Mouse (Mus musculus): ENCODE results near the gene Ppy.

Ppy gene

DNA sequence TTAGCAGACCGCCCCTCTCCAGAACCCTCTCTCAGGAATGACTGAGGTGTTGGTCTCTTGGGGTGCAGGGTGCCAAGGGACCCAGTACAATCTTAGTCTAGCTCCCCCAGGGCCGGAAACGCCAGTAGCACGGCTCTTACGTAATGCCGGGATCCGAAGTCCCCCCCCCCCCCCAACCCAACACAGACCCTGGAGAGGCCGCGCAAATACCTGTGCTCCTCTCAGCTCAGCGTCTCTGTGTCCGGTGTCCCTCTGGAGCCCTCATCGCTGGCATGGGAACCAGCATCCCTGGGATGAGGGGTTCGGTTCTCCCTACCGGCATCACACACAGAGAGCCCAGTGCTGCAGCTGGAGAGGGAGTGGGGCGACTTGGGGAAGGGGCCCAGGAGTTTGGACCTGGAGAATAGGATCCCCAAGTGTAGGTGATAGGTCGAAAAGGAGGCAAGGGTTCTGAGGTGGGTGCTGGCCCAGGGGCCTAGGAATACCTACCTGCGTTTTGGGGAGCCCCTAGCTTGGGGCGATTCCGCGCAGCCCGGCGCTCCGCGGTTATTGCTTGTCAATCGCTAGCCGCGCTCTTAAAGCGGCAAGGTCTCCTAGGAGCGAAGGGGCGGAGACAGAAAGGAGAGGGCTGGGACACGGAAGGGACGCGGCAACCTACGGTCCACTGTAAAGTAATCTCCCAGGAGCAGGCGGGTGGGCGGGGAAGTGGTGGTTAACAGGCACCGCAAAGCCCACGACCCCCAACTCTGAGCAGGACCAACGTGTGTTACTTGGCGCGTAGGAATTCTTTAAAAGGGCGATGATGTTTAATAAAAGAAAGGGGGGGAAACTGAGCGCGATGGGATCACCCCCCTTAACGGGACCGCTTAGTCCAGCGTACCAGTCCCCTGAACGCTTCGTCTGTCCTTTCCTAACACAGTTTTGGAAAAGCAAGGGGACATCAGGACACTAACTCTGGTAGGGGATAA is 12.9 kb downstream of the Ppy start, which contains the start of gene Mpp2:
Gene Mpp2 (minus strand): TSS at position 585 of the 968 bp plus-strand sequence.
- DNase-seq (ENCODE audit: low spot score): peak; percentile 78

DNA sequence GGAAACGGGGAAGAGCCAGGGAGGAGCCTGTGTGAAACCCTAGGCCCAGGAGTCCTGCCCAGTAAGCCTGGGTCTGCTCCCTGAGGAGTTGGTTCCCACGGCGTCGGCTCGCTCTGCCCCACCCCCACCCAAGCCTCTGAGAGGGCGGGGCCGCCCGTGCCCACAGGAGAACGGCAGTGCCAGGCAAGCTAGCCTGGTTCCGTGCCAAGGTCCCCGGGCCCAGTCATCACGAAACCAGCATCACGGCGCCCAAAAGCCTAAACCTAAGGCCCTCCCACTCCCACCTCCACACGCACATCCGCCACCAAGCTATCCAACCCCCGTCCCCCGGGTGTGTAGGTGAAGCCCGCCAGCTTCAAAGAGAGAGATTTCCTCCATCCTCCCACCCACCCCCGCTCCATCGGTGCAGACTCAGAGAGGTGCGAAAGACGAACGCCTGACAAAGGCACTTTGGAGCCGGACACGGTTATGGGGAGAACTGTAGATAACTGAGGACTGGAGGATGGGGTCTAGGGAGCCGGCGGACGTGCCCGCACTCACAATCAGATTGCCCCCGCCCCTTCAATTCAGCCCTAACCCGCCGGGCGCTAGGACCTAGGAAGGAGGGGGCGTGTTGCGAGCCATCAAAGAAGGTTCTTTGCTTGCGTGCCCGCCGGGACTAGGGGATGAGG is 13.9 kb downstream of the Ppy start:
- DNase-seq (ENCODE audit: low spot score): peak; percentile 73

DNA sequence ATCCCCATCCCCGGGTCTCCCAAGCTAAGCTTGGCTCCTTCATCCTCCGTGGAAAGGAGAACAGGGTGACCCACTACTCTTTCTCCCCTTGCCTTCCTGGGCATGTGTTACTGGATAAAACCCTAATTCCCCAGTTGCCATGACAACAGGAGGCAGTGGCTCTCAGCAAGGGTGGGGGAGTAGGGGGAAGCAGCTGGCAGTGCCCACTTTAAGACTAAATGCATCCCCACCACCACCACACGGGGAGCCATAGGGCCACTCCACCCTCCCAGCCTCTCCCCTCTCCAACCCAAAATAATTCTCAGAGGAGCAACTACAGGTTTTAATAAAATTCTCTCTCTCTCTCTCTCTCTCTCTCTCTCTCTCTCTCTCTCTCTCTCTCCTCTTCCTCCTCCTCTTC is 14.8 kb downstream of the Ppy start:
- no peak for DNase-seq (ENCODE audit: low spot score)

DNA sequence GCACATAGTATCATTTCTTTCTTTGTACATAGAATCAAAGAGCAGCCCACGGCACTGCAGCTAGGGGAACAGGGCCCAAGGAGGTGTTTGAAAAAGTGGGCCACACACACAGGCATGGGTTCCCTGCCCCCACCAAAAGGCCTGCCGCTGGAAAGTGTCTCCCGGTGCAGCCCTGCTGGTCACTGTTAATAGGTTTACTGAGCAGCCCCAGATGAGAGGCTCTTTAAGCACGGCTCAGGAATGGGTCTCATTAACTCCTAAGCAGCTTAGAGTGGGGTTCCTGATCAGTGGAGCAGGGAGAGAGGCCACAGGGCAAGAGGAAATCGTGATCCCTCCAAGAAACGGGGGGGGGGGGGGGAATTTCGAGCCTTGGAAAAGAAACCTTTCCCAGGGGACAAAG is 17.0 kb downstream of the Ppy start:
- no peak for DNase-seq (ENCODE audit: low spot score)

DNA sequence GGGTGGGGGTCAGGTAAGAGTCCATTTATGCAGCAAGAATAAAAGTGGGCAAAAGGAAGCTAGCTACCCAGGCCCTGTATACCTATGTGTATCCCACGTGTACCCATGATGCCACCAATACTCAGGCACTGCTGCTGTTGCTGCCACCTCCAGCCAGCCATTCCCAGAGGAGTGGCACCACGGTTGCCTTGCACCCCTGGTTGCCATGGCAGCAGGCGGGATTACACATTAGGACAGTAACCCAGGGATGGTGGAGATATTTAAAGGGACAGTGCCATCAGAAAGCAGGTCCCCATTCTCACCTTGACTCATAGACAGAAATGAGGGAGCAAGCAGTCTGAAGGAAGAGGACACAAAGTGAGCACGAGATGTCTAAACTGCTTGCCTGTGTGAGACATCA is 17.9 kb downstream of the Ppy start:
- DNase-seq (ENCODE audit: low spot score): no peak

DNA sequence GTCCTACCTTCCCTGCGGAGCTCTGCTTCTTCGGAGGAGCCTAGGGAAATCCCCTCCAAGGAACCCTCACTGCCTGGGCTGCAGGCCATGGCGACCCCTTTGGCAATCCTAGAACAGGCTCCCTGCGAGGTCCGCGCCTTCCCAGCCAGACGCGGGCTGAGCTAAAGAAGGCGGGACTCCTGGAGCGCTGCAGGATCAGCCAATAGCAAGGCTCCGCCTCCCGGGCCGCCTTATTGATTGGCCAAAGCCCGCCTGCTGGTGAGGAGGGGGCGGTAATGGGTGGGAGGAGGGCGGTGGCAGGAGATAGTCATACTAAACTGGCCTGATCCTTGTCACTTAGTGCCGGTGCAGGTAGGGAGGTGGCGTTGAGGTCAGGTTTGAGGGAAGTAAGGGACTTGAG is 18.8 kb downstream of the Ppy start:
- DNase-seq (ENCODE audit: low spot score): no peak

DNA sequence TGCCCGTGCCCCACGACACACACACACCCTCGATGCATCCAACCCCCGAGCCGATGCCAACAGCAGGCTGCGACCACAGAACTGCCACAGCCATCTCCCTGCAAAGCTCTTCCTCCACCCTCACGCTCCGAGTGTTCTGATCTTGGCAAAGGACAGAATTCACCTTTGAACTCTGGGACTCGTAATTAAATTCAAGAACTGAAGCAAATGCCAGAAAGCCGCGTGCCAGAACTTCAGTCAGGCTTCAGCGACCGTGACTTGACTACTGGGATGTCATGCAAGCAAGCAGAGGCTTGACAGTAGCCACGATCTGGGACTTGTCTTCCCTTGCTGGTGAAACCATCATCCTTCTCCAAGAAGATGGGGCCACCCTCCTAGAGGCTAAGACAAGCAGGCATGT is 27.4 kb downstream of the Ppy start:
- no peak for DNase-seq (ENCODE audit: low spot score)

DNA sequence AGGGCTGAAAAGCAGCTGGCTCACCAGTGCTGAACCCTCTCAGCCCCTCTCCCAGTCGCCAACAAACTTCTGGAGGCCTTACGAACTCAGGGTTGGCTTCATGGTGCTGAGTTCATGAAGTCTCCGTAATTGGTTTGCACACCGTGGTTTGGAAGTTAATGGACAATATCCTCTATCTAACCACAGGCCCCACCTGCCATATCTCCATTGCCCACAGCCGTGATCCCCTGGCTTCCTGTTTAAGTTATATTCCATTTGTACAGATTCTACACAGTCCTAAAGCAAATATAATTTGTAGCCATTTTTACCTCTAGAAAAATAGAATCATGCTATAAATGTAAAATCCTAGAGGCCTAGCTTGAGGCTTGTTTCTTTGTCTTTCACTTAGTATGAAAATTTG is 28.4 kb downstream of the Ppy start:
- DNase-seq (ENCODE audit: low spot score): no peak

DNA sequence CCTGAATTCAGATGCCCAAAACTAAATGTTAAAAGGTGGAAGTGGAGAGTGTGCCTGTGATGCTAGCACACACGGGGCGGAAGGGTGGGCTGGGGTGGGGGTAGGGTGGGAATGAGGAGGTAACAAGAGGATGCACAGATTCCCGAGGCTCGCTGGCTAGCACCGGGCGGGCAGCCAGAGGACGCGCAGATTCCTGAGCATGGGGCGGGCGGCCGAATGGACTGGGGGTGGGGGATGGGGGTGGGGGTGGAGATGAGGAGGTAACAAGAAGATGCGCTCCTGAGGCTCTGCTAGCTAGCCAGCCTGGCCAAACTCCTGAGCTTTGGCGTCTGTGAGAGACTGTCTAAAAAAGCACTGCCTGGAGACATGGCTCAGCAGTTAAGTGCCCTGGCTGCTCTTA is 30.7 kb downstream of the Ppy start:
- DNase-seq (ENCODE audit: low spot score): no peak

DNA sequence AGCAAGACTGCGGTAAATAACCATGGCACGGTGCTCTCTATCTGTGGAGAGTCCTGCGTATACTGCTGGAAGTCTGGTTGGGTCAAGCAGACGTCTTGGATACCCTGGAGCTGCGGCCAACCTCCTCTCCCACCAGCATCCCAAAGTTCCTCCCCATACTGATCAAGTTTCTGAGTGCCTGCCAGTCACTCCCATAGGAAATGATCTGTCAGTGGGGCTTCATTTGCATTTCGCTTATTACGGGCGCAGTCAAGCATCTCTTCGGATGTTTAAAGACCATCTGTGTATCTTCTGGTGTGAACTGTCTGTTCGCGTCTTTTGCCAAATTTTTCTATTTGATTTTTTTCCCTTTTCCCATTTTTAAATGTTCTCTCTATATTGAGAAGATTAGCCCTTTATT is 31.5 kb downstream of the Ppy start:
- DNase-seq (ENCODE audit: low spot score): no peak

DNA sequence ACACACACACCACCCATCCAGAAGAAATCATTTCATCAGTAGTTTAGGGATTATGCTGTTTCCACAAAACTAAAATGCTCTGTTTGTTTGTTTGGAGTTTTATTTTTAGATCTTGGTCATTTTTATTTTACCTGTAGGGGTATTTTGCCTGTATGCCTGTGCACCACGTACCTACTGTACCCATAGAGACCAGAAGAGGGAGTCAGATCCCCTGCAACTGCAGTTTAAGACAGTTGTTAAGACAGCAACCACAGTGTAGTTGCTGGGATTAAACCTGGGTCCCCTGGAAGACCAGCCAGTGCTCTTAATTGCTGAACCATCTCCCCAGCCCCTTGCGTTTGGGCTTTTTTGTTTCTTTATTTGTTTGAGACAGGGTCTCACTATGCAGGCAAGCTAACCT is 32.1 kb downstream of the Ppy start:
- DNase-seq (ENCODE audit: low spot score): no peak

DNA sequence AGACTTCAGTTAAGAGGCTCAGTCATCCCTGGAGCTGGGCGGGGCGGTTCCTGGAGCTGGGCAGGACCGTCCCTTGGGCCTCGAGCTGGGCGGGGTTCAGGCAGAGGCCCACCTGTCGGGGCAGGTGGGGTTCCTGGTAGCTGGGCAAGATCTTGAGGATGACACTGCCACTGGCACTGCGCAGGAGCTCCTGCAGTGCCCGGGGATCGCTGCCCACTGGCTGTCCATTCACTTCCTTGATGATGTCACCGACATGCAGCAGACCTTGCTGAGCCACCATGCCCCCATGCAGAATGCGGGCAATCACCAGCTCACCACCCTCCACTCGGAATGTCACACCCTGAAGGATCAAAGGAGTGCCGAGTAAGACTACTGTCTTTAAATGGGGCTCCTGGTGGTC is 38.0 kb downstream of the Ppy start:
- no peak for DNase-seq (ENCODE audit: low spot score)

DNA sequence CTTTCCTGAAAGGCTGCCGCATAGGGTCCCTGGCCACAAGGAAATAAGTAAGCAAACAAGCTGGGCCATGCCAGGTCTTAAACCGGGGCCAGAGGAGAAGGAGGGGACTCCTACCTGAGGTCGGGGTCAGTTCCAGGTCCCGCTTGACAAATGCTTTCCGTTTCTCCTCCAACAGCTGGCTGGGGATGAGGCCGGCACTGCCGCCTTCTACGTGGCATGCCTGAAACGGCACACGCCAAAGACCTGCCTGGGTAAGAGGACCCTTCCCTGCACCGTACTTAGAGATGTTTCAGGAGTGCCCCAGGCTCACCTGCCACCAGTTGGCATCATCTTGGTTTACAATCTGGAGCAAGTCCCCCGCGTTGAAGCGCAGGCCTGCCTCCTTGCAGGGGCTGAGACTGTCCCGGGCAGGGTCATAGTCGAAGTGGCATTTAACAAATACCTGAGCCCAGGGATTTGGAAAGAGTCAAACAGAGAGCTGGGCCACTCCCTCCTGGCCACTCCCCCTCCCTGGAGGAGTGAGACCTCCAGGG is 39.1 kb downstream of the Ppy start:
- DNase-seq (ENCODE audit: low spot score): no peak

DNA sequence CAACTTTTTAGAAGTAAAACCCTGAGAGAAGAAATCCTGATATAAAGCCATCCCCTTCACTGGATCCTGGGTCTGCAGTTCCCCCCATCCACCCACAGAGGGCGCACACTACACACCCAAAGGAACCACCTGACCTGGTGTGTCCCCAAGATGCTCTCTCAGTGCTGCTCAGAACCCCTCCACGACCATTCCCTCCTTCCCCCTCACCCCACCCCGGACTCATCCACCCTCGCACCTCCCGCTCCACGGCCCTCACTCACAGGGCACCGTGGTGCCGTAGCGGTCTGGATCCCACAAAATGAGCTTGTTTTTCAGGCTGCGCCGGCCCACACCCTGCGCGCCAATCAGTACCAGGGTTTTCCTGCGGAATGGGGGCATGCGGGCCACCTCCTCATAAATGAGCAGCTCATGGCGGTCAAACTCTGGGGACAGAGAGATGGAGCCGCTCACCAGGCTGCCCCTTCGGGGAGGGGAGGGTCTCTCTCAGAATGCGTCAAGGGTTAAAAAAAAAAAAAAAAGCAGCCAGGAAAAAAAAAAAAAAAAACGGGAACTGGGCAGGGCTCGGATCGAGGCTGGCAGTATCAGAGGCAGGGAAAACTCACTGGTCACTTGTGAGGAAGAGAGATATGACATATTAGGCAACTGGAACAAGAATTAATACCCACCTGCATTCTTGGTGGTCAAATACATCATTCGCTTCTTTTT is 39.7 kb downstream of the Ppy start:
- peak; percentile 63 for DNase-seq (ENCODE audit: low spot score)

DNA sequence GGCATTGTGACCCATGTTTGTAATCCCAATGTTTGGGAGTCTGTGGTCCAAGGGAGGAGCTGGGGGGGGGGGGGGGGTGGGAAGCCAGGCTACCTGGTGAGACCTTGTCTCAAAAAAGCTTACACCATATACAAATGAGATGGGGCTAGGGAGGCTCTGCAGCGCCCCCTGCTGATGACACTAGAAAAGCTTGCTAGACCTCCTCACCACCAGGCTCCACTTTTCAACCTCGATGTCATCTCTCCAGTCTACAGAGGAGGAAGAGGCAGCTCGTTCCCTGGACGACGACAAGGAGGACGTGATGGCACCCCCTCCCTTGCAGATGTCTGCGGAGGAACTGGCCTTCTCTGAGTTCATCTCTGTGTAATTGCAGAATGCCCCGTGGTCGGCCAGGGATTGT is 47.3 kb downstream of the Ppy start:
- DNase-seq (ENCODE audit: low spot score): no peak

DNA sequence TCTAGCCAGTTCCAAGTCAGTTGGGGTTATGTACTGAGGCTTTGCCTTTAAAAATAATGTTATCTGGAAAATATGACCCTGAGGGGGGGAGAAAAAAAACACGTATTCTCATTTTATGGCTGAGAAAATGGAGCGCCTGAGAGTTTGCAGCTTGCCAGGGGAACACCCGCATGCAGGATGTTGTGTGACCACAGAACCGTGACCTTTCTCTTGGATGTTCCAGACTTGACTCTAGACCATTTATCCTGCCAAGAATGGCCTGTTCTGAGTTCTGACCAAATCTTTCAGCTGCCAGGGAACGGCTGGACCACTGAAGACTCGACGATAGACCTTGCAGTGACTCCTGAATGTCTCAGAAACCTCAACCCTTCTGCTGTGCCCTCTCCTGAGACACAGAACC is 47.9 kb downstream of the Ppy start:
- DNase-seq (ENCODE audit: low spot score): no peak

DNA sequence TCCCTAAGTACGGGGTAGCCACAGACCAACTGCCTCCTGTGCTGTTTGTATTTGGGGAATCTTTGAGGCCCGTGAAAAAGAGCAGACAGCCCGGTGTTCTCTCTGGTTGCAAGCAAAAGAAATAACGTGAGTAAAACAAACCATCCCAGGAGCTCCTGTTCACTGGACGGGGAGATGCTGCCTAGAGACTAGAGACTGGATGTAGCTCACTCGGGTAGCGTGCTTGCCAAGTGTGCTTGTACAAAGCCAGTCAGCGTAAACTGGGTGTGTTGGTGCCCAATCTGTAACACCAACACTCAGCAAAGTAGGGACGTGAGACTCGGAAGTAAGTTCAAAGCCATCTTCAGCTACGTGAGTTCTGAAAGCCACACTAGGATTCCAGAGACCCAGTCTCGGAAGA is 48.4 kb downstream of the Ppy start:
- no peak for DNase-seq (ENCODE audit: low spot score)

DNA sequence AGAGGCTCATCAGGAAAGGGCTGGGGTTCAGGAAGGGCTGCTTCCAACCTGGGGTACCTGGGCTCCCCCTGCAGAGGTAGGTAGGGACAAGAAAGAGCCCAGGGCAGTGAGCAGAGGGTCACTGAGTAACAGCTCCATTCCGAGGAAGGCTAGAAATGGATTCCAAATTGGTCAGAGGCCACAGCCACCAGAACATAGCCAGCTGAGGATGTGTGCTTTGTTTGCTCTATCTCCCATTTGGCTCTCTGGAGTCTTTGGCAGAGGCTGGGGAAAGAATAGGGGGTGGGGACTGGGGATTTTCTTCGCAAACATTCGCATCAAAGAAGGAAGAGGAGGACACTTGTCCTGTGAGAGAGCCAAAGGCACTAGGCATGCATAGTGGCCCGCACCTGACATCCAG is 49.2 kb downstream of the Ppy start:
- DNase-seq (ENCODE audit: low spot score): no peak

DNA sequence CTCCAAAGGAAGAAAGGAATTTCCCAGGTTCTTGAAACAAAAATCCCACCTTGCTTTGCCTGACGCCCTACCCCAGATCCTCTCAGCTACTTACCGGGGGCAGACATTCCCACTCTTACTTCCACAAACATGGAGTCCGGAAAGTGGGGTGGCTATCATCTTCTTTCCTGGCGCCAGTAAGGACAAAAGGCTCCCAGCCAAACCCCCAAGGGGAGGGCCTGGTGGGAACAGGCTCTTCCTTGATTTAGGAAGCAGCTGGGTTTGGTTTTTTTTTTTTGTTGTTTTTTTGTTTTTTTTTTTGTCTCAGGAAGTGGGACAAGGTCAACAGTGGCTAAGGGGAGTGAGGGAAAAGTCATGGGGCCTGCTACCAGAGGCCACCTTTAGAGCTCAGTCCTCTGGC is 49.6 kb downstream of the Ppy start:
- DNase-seq (ENCODE audit: low spot score): no peak
